Mouse (Mus musculus) hindbrain, embryonic 12.5 days (tissue): ENCODE results near the gene Nr4a1. TPM values are rescaled to one million over a fixed set of nuclear protein-coding genes. Genes with fewer than 3 reads are reported as not detected.

Experiments used
- ATAC-seq: fragments of 200-750 bp; cut with Nextera tagmentation; 2 replicates; pipeline ENCODE4 v1.8.0; 2017; ENCODE audit warnings: moderate TSS enrichment; ENCODE audit not compliant: low FRiP score
- H3K27ac ChIP-seq: fragments of 300-500 bp; sonication (generic); 2 replicates; pipeline ENCODE4 v1.5.1; 2016; ENCODE audit warnings: mild to moderate bottlenecking
- H3K27me3 ChIP-seq: fragments of 300-500 bp; sonication (generic); 2 replicates; pipeline ENCODE4 v1.6.1; 2016; ENCODE audit warnings: mild to moderate bottlenecking
- H3K36me3 ChIP-seq: fragments of 300-500 bp; sonication (generic); 2 replicates; pipeline ENCODE4 v1.6.1; 2016; ENCODE audit warnings: mild to moderate bottlenecking
- H3K4me1 ChIP-seq: fragments of 300-500 bp; sonication (generic); 2 replicates; pipeline ENCODE4 v1.6.1; 2016
- H3K4me2 ChIP-seq: fragments of 300-500 bp; sonication (generic); replicated peaks from 2 replicates; pipeline ENCODE4 v1.6.1; 2016; ENCODE audit warnings: mild to moderate bottlenecking
- H3K4me3 ChIP-seq: fragments of 300-500 bp; sonication (generic); 2 replicates; pipeline ENCODE4 v1.5.1; 2016; ENCODE audit warnings: mild to moderate bottlenecking
- H3K9ac ChIP-seq: fragments of 300-500 bp; sonication (generic); 2 replicates; pipeline ENCODE4 v1.6.1; 2016; ENCODE audit warnings: mild to moderate bottlenecking, moderate library complexity
- H3K9me3 ChIP-seq: fragments of 300-500 bp; sonication (generic); replicated peaks from 2 replicates; pipeline ENCODE4 v1.6.1; 2016; ENCODE audit warnings: mild to moderate bottlenecking
- WGBS: fragments of 180-500 bp; shearing (Covaris S2); methylation state at CpG from one replicate; pipeline ENCODE4 v1.1.7; 2016; 5-methylcytosine and 5-hydroxymethylcytosine counted together
- polyA plus RNA-seq: library from polyadenylated mRNA; unstranded; fragments of >200 nt; fragmentation: Nextera tagmentation; extraction: Ambion mirVana; gene quantifications from 2 replicates; pipeline ENCODE4 v1.2.1, GENCODE M21; 2016

Nr4a1 gene
- polyA plus RNA-seq: 4.4 and 5.5 TPM in 2 replicates

DNA sequence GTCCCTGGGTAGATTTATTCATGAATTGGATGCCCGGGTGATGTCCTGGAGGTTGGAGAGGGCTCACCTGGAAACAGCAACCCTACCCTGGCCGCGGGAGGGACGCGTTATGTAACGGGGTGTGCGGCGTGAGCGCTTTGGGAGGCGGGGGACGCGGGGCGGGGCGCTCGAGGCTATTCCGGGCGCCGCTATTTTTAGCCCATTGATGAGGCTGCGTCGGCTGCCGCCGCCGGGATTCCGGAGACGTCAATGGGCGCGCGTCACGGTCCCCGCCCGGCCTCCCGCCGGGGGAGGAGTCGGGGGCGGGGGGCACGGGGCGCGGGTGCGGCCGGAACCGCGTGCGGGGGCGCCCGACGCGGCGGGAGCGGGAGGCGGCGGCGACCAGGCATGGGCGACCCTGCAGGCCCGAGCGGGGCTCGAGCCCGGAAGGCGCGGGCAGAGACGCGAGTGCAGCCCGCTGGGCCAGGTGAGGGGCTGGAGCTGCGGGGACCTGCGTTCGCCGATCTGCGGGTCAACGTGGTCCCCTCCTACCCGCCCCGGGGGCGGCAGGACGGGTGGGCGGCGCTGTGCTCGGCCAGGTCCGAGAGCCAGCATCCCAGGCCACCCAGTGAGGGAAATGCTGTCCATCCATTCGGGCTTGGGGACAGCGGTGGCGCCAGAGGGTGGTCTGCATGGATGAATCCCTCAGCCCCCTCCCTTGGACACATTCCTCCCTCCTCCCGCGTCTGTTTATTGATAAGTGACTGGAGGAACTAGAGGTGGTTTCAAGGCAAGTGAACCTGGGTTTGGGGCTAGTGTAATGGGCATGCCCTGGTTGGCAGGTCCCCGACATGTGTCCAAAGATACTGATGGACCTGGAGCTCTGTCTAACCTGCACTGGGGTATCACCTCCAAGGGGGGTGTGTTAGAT lies at the start of gene Nr4a1:
Nr4a1 (plus strand) TSS at position 384 of the 910 bp plus-strand sequence.
- Histone ChIP-seq H3K4me1 (0 out of 2 replicates have a peak, but pooled peaks cover 4% of the 10 kb centered on the region), H3K4me3 (peak within 1 kb of the TSS; percentile 56), H3K36me3 (no peaks in the 10 kb centered on the region), H3K9me3 (no peaks in the 10 kb centered on the region), H3K27ac (0 out of 2 replicates have a peak within 1 kb of the TSS, but pooled peaks have one; percentile 46), H3K4me2 (peak within 1 kb of the TSS; percentile 92), H3K27me3 (peaks cover 11% of the 10 kb centered on the region), H3K9ac (peak within 1 kb of the TSS; percentile 84)
- ATAC-seq: peak; percentile 66
- 2% methylated on average over 70 of the region's 82 CpGs for WGBS

DNA sequence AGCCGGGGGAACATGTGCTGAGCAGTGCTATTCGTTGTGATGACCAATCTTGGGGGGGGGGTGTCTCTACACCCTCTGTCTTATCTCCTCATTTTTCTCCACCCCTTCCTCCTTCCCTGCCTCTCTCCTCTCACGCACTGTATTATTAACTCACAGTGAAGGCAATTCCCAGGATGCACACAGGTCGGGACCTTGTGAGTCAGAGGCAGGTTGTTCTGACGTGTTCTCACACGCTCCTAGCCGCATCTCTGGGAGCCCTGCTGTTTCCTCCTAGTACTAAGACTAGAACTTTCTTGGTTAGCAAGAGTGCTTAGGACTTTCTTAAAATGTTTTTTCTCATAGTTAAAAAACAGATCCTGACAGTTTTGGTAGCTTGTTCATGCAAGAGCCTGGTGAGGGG lies 49.3 kb upstream of the Nr4a1 start:
- Histone ChIP-seq H3K27me3 (no peaks in the 10 kb centered on the region), H3K4me3 (no peak overlapping the region), H3K4me1 (no peaks in the 10 kb centered on the region), H3K4me2 (no peak overlapping the region), H3K36me3 (peaks cover 92% of the 10 kb centered on the region), H3K9me3 (no peaks in the 10 kb centered on the region), H3K9ac (no peak overlapping the region), H3K27ac (no peak overlapping the region)
- 80% methylated on average over 7 of the region's 7 CpGs for WGBS
- no peak for ATAC-seq

DNA sequence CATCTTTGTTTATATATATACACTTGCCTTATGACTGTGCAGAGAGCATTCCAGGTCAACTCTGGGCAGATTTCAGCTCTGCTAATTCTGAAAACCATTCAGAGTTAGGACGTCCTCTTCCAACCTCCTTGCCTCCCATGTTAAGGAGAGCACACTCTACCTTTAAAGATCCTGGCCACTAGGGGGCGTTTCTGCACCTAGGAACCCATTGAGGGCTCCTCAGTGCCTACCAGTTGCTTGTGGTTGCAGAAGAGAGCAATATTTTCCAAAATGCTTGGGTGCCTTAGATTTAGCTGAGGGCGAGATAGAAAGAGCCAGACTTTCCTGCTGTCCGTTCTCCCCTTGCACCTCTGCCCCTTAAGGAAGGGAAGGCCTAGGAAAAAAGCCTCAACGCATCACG lies 43.8 kb upstream of the Nr4a1 start:
- Histone ChIP-seq H3K9ac (no peak overlapping the region), H3K4me1 (no peaks in the 10 kb centered on the region), H3K36me3 (peaks cover 84% of the 10 kb centered on the region), H3K9me3 (no peaks in the 10 kb centered on the region), H3K27me3 (no peaks in the 10 kb centered on the region), H3K27ac (no peak overlapping the region), H3K4me2 (no peak overlapping the region), H3K4me3 (no peak overlapping the region)
- WGBS: 63% methylated on average over 6 of the region's 6 CpGs
- no peak for ATAC-seq

DNA sequence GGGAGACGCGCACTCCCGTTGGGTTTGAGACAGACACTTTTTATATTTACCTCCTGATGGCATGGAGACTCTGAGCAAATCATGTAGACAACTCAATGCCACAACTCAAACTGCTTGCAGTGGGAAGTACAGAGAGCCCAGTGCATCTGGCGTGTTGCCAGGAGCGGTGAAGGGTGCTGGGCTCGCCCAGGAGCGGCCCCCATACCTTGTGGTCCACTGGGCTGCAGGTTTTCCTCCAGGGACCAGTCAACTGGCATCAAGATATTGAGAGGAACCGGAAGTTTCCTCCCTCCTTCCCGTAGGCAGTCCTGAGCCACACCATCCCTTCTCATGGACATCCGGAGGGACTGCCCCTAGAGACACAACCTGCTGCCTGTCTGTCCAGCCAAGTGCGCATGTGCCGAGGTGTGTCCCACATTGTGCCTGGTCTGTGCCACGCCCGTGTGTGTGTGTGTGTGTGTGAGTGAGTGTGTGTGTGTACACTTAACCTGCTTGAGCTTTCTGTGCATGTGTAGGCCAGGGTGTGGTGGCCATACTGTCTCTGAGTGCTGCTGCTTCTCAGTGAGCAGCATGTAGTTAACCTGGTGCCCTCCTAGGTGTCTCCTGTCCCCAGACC lies 43.0 kb upstream of the Nr4a1 start:
- H3K4me2 ChIP-seq: no peak overlapping the region

DNA sequence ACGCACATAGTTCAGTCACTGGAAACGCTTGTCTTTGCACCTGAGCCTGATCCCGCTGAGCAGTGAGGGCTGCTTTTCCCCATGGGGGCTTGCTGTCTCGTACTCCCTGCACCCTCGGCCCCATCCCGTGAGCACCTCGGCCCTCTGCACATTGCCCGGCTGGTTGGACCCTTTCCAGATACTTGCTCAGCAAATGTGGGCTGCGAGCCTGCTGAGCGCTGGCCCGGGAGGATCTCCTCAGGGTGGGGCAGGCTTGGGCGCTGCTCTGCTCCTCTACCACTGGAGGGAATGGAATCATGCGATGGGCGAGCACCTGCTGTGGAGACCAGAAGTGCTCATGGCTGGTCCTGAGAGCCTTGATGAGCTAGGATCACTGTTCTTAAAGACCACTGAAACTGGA lies 41.6 kb upstream of the Nr4a1 start:
- H3K4me1 ChIP-seq: no peaks in the 10 kb centered on the region
- H3K4me2 ChIP-seq: no peak overlapping the region
- no peaks in the 10 kb centered on the region for H3K9me3 ChIP-seq
- H3K9ac ChIP-seq: no peak overlapping the region
- no peak overlapping the region for H3K4me3 ChIP-seq
- H3K36me3 ChIP-seq: peaks cover 66% of the 10 kb centered on the region
- WGBS: 86% methylated on average over 14 of the region's 14 CpGs
- 0 out of 2 replicates have a peak overlapping the region, but pooled peaks have one; percentile 7 for H3K27ac ChIP-seq
- H3K27me3 ChIP-seq: no peaks in the 10 kb centered on the region
- no peak for ATAC-seq

More for the DNA sequence above, 43.0 kb upstream of the Nr4a1 start:
- H3K4me1 ChIP-seq: no peaks in the 10 kb centered on the region
- H3K9ac ChIP-seq: 0 out of 2 replicates have a peak overlapping the region, but pooled peaks have one; percentile 2
- no peaks in the 10 kb centered on the region for H3K9me3 ChIP-seq
- no peaks in the 10 kb centered on the region for H3K27me3 ChIP-seq
- no peak for ATAC-seq
- no peak overlapping the region for H3K4me3 ChIP-seq
- H3K27ac ChIP-seq: no peak overlapping the region
- 95% methylated on average over 14 of the region's 14 CpGs for WGBS
- peaks cover 80% of the 10 kb centered on the region for H3K36me3 ChIP-seq

DNA sequence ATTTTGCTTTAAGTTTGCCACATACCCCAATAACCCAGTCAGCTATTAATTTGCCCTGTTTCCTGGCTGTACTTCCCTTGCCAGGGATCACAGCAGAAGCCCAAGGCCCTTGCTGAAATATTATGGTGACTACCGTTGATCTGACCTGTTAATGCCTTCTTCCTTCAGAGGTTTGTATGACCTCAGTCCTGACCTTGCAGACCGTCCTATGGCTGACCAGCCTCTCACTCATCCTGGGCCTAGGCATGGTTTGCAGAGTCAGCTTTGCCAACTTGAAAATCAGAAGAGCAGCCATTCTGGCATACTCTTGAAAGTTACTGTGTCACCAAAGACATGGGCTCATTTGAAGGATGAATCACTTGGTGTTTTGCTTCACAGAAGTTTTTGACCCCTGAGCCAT lies 38.9 kb upstream of the Nr4a1 start:
- Histone ChIP-seq H3K27ac (no peak overlapping the region), H3K4me3 (no peak overlapping the region), H3K9ac (no peak overlapping the region), H3K9me3 (no peaks in the 10 kb centered on the region), H3K4me1 (peaks cover 5% of the 10 kb centered on the region), H3K27me3 (no peaks in the 10 kb centered on the region), H3K36me3 (peaks cover 39% of the 10 kb centered on the region), H3K4me2 (no peak overlapping the region)
- 75% methylated on average over 2 of the region's 2 CpGs for WGBS
- no peak for ATAC-seq

DNA sequence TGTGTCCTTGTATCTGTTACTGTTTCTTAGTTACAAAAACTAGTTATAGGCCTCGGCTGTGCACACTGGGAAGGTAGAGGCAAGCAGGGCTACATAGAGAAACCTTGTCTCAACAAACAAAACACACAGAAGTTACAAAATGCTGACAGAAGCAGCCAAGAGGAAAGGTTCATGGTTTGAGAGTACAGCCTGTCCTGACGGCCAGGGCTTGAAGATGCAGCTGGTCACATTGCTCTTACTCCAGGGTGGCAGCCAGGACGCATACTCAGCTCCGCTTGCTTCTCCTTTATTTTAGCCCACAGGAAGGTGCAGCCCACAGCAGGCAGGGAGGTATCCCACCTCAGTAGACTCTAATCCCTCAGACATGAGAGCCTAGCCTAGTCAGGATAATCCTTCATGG lies 38.0 kb upstream of the Nr4a1 start:
- ATAC-seq: no peak
- Histone ChIP-seq H3K4me3 (no peak overlapping the region), H3K27me3 (no peaks in the 10 kb centered on the region), H3K27ac (no peak overlapping the region), H3K4me2 (no peak overlapping the region), H3K36me3 (peaks cover 30% of the 10 kb centered on the region), H3K9me3 (no peaks in the 10 kb centered on the region), H3K4me1 (peaks cover 14% of the 10 kb centered on the region), H3K9ac (no peak overlapping the region)
- 77% methylated on average over 4 of the region's 4 CpGs for WGBS

DNA sequence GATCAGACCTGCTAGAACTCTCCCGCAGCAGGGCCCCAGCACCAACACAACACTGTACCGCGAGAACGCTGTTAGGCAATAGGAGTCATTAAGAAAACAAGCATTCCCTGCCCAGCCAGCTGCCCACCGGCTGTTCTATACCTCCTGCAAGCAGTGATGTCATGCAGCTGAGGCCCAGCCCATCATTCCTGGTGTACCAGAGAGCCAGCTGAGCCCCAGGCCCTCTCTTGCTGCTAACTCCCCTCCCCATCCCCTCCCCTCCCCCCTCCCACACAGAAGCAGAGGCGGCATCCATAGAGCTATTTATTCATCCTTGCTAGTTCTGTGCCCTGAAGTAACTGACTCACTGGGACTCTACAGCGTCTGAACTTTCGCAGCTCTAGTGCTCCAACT lies 33.2 kb upstream of the Nr4a1 start:
- ATAC-seq: peak; percentile 75
- Histone ChIP-seq H3K4me3 (no peak overlapping the region), H3K4me1 (peaks cover 57% of the 10 kb centered on the region)

DNA sequence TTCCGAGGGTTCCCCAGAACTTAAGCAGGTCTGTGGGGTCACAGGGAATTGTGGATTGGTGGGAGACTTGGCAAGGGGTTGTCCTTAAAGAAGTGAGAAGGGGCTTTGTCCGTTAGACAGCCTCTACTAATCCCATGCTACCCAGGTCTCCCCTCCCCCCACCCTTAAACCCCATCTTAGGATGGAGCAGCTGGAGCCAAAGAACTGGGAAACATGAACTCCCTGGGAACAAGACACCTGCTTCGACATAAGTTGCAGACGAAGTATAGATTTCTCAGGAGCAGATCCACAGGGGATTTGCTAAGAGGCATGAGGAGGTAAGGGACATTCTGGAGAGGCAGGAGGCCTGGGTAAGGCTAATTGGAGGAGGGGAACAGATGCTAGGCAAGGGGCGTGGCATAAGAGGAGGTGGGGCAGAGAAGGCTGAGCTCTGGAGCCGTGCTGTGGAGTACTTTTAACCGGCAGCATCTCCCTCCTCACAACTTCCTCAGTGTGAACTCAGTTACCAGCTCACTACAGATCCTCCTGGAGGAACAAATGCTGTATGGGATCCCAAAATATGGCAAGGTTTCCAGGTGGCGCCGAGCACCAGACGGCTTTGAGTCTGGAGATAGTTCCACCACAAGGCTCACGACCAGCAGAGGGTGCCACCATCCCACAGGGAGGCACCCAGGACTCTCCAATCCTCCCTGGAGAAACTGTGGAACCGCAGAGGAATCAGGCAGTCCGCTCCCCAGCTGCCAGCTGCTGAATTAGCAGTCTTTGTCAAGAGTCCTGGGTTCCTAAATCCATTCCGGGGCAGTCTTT lies 32.6 kb upstream of the Nr4a1 start:
- ATAC-seq: peak; percentile 46
- H3K9ac ChIP-seq: no peak overlapping the region
- 0 out of 2 replicates have a peak overlapping the region, but pooled peaks have one; percentile 6 for H3K4me3 ChIP-seq

More for the DNA sequence above, 33.2 kb upstream of the Nr4a1 start:
- Histone ChIP-seq H3K4me2 (peak overlapping the region; percentile 42), H3K9me3 (no peaks in the 10 kb centered on the region), H3K27me3 (peaks cover 22% of the 10 kb centered on the region), H3K9ac (no peak overlapping the region), H3K36me3 (no peaks in the 10 kb centered on the region), H3K27ac (peak overlapping the region; percentile 73)
- 6% methylated on average over 8 of the region's 8 CpGs for WGBS

DNA sequence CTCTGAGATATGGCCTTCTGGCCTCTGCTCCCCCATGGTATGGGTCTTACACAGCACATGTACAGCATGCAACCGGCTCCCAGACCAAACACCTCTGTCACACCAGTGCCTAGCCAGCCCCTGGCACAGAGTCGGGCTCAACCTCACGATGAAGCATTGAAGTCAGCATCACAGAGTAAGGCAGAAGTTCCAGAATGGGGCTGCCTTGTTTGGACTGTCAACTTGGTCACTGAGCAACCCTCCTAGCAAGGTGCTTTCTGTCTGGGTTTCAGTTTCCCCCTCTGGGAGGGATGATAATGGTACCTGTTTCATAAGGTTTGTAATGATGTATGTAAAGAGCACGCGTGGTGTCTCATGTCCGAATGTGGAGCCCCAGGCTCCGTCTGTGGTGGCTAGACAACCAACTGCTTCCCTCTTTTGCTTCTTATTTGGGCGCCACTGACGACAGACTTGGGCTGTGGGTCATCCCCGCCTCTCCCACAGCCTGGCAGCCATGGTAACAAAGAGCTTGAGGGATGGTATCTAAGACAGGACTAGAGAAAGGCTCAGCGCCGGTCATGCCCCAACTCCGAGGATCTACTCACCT lies 31.1 kb upstream of the Nr4a1 start:
- no peak overlapping the region for H3K4me3 ChIP-seq
- H3K27ac ChIP-seq: no peak overlapping the region
- H3K36me3 ChIP-seq: no peaks in the 10 kb centered on the region
- peaks cover 22% of the 10 kb centered on the region for H3K27me3 ChIP-seq
- no peak for ATAC-seq
- 38% methylated on average over 13 of the region's 13 CpGs for WGBS
- H3K9me3 ChIP-seq: no peaks in the 10 kb centered on the region
- H3K4me2 ChIP-seq: peak overlapping the region; percentile 89
- H3K9ac ChIP-seq: no peak overlapping the region; the same call in 1 of the 2 replicates
- H3K4me1 ChIP-seq: peaks cover 60% of the 10 kb centered on the region

More for the DNA sequence above, 32.6 kb upstream of the Nr4a1 start:
- H3K36me3 ChIP-seq: no peaks in the 10 kb centered on the region
- H3K27ac ChIP-seq: peak overlapping the region; percentile 73
- H3K4me2 ChIP-seq: peak overlapping the region; percentile 42
- H3K4me1 ChIP-seq: peaks cover 57% of the 10 kb centered on the region
- WGBS: 2% methylated on average over 14 of the region's 14 CpGs
- no peaks in the 10 kb centered on the region for H3K9me3 ChIP-seq
- H3K27me3 ChIP-seq: peaks cover 22% of the 10 kb centered on the region

DNA sequence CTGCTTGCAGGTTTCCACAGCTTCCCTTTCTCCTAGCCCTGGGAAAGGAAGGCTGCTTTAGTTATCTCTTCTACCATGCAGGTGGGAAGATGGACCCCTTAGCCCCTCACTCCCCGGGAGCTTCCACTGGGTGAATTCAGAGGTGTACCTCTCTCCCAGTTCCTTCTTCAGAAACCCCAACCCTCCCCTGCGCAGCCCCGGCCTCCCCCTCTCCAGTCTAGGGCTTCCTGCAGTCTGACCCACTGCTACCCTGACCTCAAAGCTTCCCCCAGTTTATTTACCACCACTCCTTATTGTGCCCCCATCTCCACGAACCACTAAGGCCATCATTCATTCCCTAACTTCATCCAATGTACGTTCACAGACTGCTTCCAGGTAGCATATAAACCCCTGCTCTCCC lies 30.5 kb upstream of the Nr4a1 start:
- Histone ChIP-seq H3K9ac (peak overlapping the region; percentile 70), H3K27ac (no peak overlapping the region; the same call in 1 of the 2 replicates), H3K4me2 (peak overlapping the region; percentile 89), H3K36me3 (no peaks in the 10 kb centered on the region), H3K4me3 (peak overlapping the region; percentile 54), H3K9me3 (no peaks in the 10 kb centered on the region), H3K4me1 (peaks cover 64% of the 10 kb centered on the region), H3K27me3 (peaks cover 22% of the 10 kb centered on the region)
- no peak; the same call in 1 of the 2 replicates for ATAC-seq
- WGBS: 6% methylated on average over 5 of the region's 5 CpGs
